Mouse (Mus musculus) bone marrow, adult 2 months (tissue): ENCODE data around the gene Adipor1. TPM values are rescaled to one million over a fixed set of nuclear protein-coding genes. Genes with fewer than 3 reads are reported as not detected.
A peak's percentile ranks its signal among the peaks of the same experiment; 100 is the strongest.

Experiments used
- H3K27ac ChIP-seq: fragments of 200-500 bp; 2 replicates; pipeline ENCODE4 v1.5.1; 2012; ENCODE audit warnings: low read depth, mild to moderate bottlenecking, control low read depth, inconsistent platforms, low read length; ENCODE audit not compliant: control insufficient read depth, poor library complexity, insufficient read depth
- H3K4me1 ChIP-seq: fragments of 200-500 bp; 2 replicates; pipeline ENCODE4 v1.6.1; 2011; ENCODE audit warnings: low read length; ENCODE audit not compliant: control insufficient read depth, insufficient read depth
- H3K4me3 ChIP-seq: fragments of 200-500 bp; replicated peaks from 2 replicates; pipeline ENCODE3; 2011; ENCODE audit warnings: mild to moderate bottlenecking, low read depth, low read length, control low read depth; ENCODE audit not compliant: control insufficient read depth
- CTCF ChIP-seq: fragments of 200-500 bp; IDR thresholded peaks from 2 replicates; pipeline ENCODE4 v1.5.1; 2011; ENCODE audit warnings: low read length, control low read depth; ENCODE audit not compliant: control insufficient read depth, insufficient read depth
- POLR2A ChIP-seq: fragments of 200-500 bp; IDR thresholded peaks from 2 replicates; pipeline ENCODE4 v1.6.1; 2011; ENCODE audit warnings: low read depth, mild to moderate bottlenecking, control low read depth, low read length, borderline replicate concordance; ENCODE audit not compliant: control insufficient read depth
- WGBS: fragments of 180-500 bp; shearing (Covaris S2); methylation state at CpG from one replicate; pipeline ENCODE4 v1.1.7; 2018; 5-methylcytosine and 5-hydroxymethylcytosine counted together
- polyA plus RNA-seq: library from polyadenylated mRNA; stranded (reverse); fragments of >200 nt; gene quantifications from 2 replicates; pipeline ENCODE4 v1.2.4, GENCODE M21; 2011; ENCODE audit warnings: low replicate concordance; ENCODE audit not compliant: missing spikeins, insufficient read depth, insufficient read length

The Adipor1 gene
- polyA plus RNA-seq, 1 experiment = 98.9 TPM

- Histone ChIP-seq H3K27ac (no peak within 1 kb of the TSS), H3K4me3 (no peak within 1 kb of the TSS), H3K4me1 (no peaks in the 10 kb centered on the region; the same call in 1 of the 2 replicates)
- WGBS = 88% methylated on average over 1 of the region's 1 CpGs
- no peak for TF ChIP-seq POLR2A
- TF ChIP-seq CTCF = no peak
Measured at GRCm38 (mm10) chr1:134385666-134386065, 29.5 kb upstream of the Adipor1 start, which contains the start of gene 4933406M09Rik. Gene 4933406M09Rik (plus strand): TSS chr1:134385940.

DNA sequence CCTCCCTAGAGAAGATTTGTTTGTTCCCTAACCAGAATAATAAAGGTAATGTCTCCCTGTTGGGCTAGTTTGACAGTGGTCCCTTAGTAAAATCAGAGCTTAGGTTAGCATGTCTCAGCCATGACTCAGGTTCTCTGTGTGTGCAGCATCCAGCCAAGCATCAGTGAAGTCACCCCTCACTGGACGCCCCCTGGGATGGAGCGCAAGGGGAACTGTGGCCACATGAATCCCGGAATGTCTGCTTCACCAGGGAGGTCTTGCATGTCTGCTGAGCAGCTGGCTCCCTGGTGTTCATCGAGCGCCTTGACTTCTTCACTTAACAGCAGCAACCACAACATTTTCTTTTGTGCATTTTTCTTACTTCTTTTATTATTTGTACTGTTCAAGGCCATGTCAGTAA is 21.4 kb upstream of the Adipor1 start:
- TF ChIP-seq CTCF (no peak), POLR2A (no peak)
- Histone ChIP-seq H3K27ac (no peak overlapping the region), H3K4me3 (no peak overlapping the region), H3K4me1 (no peaks in the 10 kb centered on the region)
- WGBS = 85% methylated on average over 5 of the region's 5 CpGs

- no peak for TF ChIP-seq POLR2A
- TF ChIP-seq CTCF = no peak
- 89% methylated on average over 12 of the region's 12 CpGs for WGBS
- H3K4me1 ChIP-seq = no peaks in the 10 kb centered on the region
Measured at GRCm38 (mm10) chr1:134398210-134398609, 17.0 kb upstream of the Adipor1 start.

DNA sequence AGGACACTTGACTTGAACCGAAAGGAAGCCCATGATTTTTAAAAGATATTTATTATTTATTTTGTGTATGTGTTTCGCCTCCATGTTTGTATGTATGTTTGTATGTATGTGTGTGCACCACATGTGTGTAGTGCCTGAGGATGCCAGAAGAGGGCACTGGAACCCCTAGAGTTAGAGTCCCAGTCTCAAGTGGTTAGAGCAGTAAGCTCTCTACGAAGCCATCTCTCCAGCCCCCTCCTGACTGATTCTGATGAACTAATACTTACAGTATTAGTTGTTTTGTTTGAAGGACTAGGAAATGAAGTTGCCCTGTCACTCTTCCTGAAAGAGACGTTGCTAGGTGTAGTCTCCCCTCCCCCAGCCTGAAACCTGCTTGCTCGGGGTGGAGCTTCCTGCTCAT is 15.4 kb upstream of the Adipor1 start:
- no peaks in the 10 kb centered on the region for H3K4me1 ChIP-seq
- TF ChIP-seq POLR2A (no peak), CTCF (no peak)
- H3K27ac ChIP-seq = no peak overlapping the region
- WGBS = 75% methylated on average over 5 of the region's 5 CpGs
- H3K4me3 ChIP-seq = no peak overlapping the region

More at GRCm38 (mm10) chr1:134398210-134398609, 17.0 kb upstream of the Adipor1 start:
- Histone ChIP-seq H3K27ac (no peak overlapping the region), H3K4me3 (no peak overlapping the region)

DNA sequence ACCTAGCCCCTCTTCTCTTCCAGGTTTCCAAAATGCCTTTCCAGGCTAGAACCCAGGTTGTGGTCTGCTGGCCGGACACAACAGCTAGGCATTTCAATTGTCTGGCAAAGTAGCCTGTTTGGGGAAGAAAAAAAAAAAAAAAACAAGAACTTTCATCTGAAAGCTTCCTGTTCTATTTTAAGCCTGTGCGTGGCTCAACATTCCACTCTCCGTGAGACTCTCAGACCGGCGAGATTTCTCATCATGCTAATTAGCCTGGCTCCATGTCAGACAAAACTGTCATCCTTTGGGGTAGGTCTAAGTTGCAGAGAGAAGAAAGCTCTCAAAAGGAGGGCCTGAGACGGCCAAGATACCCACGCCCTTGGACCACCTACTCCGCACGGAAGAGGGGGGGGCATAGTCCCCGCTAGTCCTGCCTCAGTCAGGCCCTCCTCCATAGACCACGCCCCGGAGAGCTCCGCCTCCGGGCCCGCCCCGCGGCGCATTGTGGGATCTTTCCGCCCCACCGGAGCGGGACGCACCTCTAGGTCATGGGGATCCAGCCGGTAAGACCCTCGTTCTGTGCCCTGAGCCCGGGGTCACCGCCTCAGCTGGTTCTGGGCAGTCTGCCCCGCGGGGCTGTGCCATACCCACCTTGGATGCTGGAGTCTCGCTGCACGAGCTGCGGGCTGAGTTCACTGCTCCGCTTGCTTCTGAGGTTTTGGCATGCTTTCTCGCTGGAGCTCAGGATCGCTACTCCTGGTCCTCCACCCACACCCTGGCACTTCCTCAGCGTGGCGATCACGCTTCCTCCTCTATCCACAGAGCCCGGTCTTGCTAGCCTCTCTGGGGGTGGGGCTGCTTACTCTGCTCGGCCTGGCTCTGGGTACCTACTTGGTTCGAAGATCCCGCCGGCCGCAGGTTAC is 9.4 kb upstream of the Adipor1 start, which contains the start of gene Cyb5r1:
Gene Cyb5r1 (plus strand): TSS at position 51 of the 905 bp plus-strand sequence.
- TF ChIP-seq CTCF (no peak; the same call in 1 of the 2 replicates), POLR2A (peak; percentile 38; the same call in 1 of the 2 replicates)
- under 1% methylated on average over 43 of the region's 43 CpGs for WGBS
- peak within 1 kb of the TSS; percentile 96 for H3K27ac ChIP-seq
- no peaks in the 10 kb centered on the region; the same call in 1 of the 2 replicates for H3K4me1 ChIP-seq
- H3K4me3 ChIP-seq = peak within 1 kb of the TSS; percentile 99

DNA sequence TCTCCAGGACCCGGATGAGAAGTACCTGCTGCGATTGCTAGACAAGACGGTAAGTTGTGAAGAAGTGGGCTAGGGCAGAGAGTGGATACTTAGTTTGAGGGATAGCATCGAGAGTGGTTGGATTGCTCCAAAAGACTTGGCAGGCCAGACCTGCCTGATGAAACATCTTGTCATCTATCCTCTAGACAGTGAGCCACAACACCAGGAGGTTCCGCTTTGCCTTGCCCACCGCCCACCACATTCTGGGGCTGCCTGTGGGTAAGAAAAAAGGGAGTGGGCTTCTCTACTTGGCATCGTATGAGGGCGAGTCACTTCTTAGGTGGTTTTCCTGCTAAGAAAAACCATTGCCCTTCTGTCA is 8.8 kb upstream of the Adipor1 start:
- WGBS = 17% methylated on average over 8 of the region's 8 CpGs
- Histone ChIP-seq H3K4me3 (peak overlapping the region; percentile 99), H3K4me1 (no peaks in the 10 kb centered on the region; the same call in 1 of the 2 replicates), H3K27ac (peak overlapping the region; percentile 96)
- TF ChIP-seq POLR2A (no peak), CTCF (no peak)

- Histone ChIP-seq H3K4me1 (no peaks in the 10 kb centered on the region; the same call in 1 of the 2 replicates), H3K27ac (no peak overlapping the region), H3K4me3 (no peak overlapping the region)
- WGBS = 90% methylated on average over 8 of the region's 8 CpGs
- no peak for TF ChIP-seq POLR2A
- TF ChIP-seq CTCF = no peak
Measured at GRCm38 (mm10) chr1:134408080-134408479, 7.1 kb upstream of the Adipor1 start.

- TF ChIP-seq CTCF (no peak), POLR2A (no peak)
- 88% methylated on average over 9 of the region's 9 CpGs for WGBS
- no peaks in the 10 kb centered on the region; the same call in 1 of the 2 replicates for H3K4me1 ChIP-seq
Measured at GRCm38 (mm10) chr1:134411706-134412629, 3.2 kb upstream of the Adipor1 start.

More at GRCm38 (mm10) chr1:134411706-134412629, 3.2 kb upstream of the Adipor1 start:
- H3K4me3 ChIP-seq = no peak overlapping the region
- H3K27ac ChIP-seq = no peak overlapping the region
